Mouse (Mus musculus) liver, postnatal 0 days (tissue): ENCODE results near the gene Strn3.

Experiments
- CTCF ChIP-seq: sonication (generic); IDR thresholded peaks from 2 replicates; pipeline ENCODE4 v1.5.1; 2016; ENCODE audit warnings: antibody characterized with exemption, low read depth
- EP300 ChIP-seq: IDR thresholded peaks from 2 replicates; pipeline ENCODE4 v1.6.1; 2016; ENCODE audit warnings: antibody characterized with exemption, low read depth, mild to moderate bottlenecking

GRCm38 (mm10) chr12:51709741-51710140 is 18.0 kb upstream of the Strn3 start:
- TF ChIP-seq EP300, result no peak
- TF ChIP-seq CTCF, result no peak
